21 mouse cellular contexts compared by ENCODE assay signal in genomic region chrX:12096783-12097526, GRCm38 (mm10).
DNase-seq lines count a peak whose midpoint lies in the region; ATAC-seq and TF ChIP-seq lines count a peak whose summit lies in the region.
"Had no signal": no experiment of that assay in that cellular context is flagged by ENCODE, and none has a peak within 500 bp of the region (broad histone marks: within the 10 kb centered on the region; RNA-seq: fewer than 3 reads in every experiment).

No protein-coding gene starts in this region.

- H3K9me3 ChIP-seq in heart, embryonic 12.5 days (replicated peaks) = no peaks in the 10 kb centered on the region
- no peaks in the 10 kb centered on the region for H3K9me3 ChIP-seq in intestine, embryonic 15.5 days
- no peaks in the 10 kb centered on the region for H3K9me3 ChIP-seq in intestine, postnatal 0 days (ENCODE audit: control insufficient read depth)
- H3K9me3 ChIP-seq: embryonic facial prominence, embryonic 12.5 days; forebrain, embryonic 15.5 days; G1E; hindbrain, embryonic 12.5 days had no signal

- 57% methylated on average over 12 of the region's 12 CpGs for WGBS in heart, embryonic 12.5 days
- 64% methylated on average over 12 of the region's 12 CpGs for WGBS in heart, adult 2 months
- WGBS in intestine, embryonic 15.5 days = 56% methylated on average over 12 of the region's 12 CpGs
- 47% methylated on average over 12 of the region's 12 CpGs for WGBS in intestine, postnatal 0 days

- H3K9ac ChIP-seq in heart, embryonic 12.5 days = no peak overlapping the region
- H3K9ac ChIP-seq in heart, adult 2 months (ENCODE audit: low read depth, low read length) = no peak overlapping the region
- H3K9ac ChIP-seq in intestine, embryonic 15.5 days = no peak overlapping the region
- H3K9ac ChIP-seq in intestine, postnatal 0 days (ENCODE audit: low read depth, low read length) = no peak overlapping the region
- H3K9ac ChIP-seq: embryonic facial prominence, embryonic 12.5 days; forebrain, embryonic 15.5 days; hindbrain, embryonic 12.5 days had no signal

- H3K36me3 ChIP-seq in heart, embryonic 12.5 days = no peaks in the 10 kb centered on the region
- no peaks in the 10 kb centered on the region for H3K36me3 ChIP-seq in heart, adult 2 months (ENCODE audit: control insufficient read depth, insufficient read depth, low read length)
- no peaks in the 10 kb centered on the region for H3K36me3 ChIP-seq in intestine, embryonic 15.5 days
- H3K36me3 ChIP-seq in intestine, postnatal 0 days (ENCODE audit: control insufficient read depth, insufficient read depth) = no peaks in the 10 kb centered on the region
- H3K36me3 ChIP-seq: embryonic facial prominence, embryonic 12.5 days; forebrain, embryonic 15.5 days; G1E; hindbrain, embryonic 12.5 days had no signal

- peaks cover 32% of the 10 kb centered on the region for H3K4me1 ChIP-seq in heart, embryonic 12.5 days (replicated peaks)
- peaks cover 3% of the 10 kb centered on the region; the same call in 1 of the 2 replicates for H3K4me1 ChIP-seq in heart, adult 2 months (ENCODE audit: control insufficient read depth, insufficient read depth, low read length)
- H3K4me1 ChIP-seq in intestine, embryonic 15.5 days (replicated peaks) = no peaks in the 10 kb centered on the region
- no peaks in the 10 kb centered on the region for H3K4me1 ChIP-seq in intestine, postnatal 0 days (replicated peaks; ENCODE audit: control insufficient read depth, insufficient read depth, low read length)
- H3K4me1 ChIP-seq: embryonic facial prominence, embryonic 12.5 days; forebrain, embryonic 15.5 days had no signal

- H3K79me2 ChIP-seq in heart, adult 2 months (replicated peaks; ENCODE audit: control insufficient read depth, insufficient read depth, low read length) = no peaks in the 10 kb centered on the region

- peak overlapping the region; percentile 23; the same call in 1 of the 2 replicates for H3K27ac ChIP-seq in heart, embryonic 12.5 days (ENCODE audit: poor library complexity, severe bottlenecking)
- H3K27ac ChIP-seq in heart, adult 2 months = no peak overlapping the region
- H3K27ac ChIP-seq in intestine, embryonic 15.5 days = no peak overlapping the region
- H3K27ac ChIP-seq in intestine, postnatal 0 days (ENCODE audit: low read depth, low read length) = no peak overlapping the region
- H3K27ac ChIP-seq: embryonic facial prominence, embryonic 12.5 days; forebrain, embryonic 15.5 days; hindbrain, embryonic 12.5 days; hindbrain, postnatal 0 days; kidney, postnatal 0 days had no signal

- TF ChIP-seq POLR2A in heart, adult 2 months (IDR thresholded peaks at IDR 0.05; ENCODE audit: insufficient read depth, low read depth, low read length) = no peak

- H3K4me2 ChIP-seq in heart, embryonic 12.5 days = no peak overlapping the region
- H3K4me2 ChIP-seq in intestine, embryonic 15.5 days (replicated peaks) = no peak overlapping the region
- H3K4me2 ChIP-seq in intestine, postnatal 0 days (replicated peaks; ENCODE audit: low read depth) = no peak overlapping the region; the same call in 1 of the 2 replicates
- H3K4me2 ChIP-seq: embryonic facial prominence, embryonic 12.5 days; forebrain, embryonic 15.5 days; hindbrain, embryonic 12.5 days had no signal

- peaks cover 23% of the 10 kb centered on the region for H3K27me3 ChIP-seq in heart, embryonic 12.5 days (replicated peaks)
- H3K27me3 ChIP-seq in heart, adult 2 months (ENCODE audit: control insufficient read depth, insufficient read depth, low read length) = no peaks in the 10 kb centered on the region
- H3K27me3 ChIP-seq in intestine, embryonic 15.5 days (replicated peaks) = 0 out of 2 replicates have a peak, but pooled peaks cover 4% of the 10 kb centered on the region
- no peaks in the 10 kb centered on the region for H3K27me3 ChIP-seq in intestine, postnatal 0 days (replicated peaks; ENCODE audit: control insufficient read depth, insufficient read depth, low read length)

- DNase-seq in heart, adult 8-10 months (ENCODE audit: low spot score) = no peak
- DNase-seq in heart, postnatal 4 days = peak; percentile 21
- DNase-seq in heart, adult 2 months = no peak
- DNase-seq: adrenal gland, adult 8-10 months; adrenal gland, postnatal 36 days; cerebellum, adult 11 months; cerebellum, adult 8-10 months; cerebellum, postnatal 14 days; gastrocnemius, postnatal 10 days; kidney, adult 11 months; kidney, adult 9 months had no signal

- TF ChIP-seq CTCF in heart, adult 2 months (IDR thresholded peaks at IDR 0.05) = no peak
- no peak for TF ChIP-seq CTCF in intestine, postnatal 0 days (IDR thresholded peaks at IDR 0.05; ENCODE audit: low read depth)

- H3K4me3 ChIP-seq in heart, embryonic 12.5 days = no peak overlapping the region
- H3K4me3 ChIP-seq in heart, adult 2 months = no peak overlapping the region
- no peak overlapping the region for H3K4me3 ChIP-seq in intestine, embryonic 15.5 days (replicated peaks)
- H3K4me3 ChIP-seq in intestine, postnatal 0 days (ENCODE audit: low read depth, low read length) = no peak overlapping the region
- H3K4me3 ChIP-seq: embryonic facial prominence, embryonic 12.5 days; forebrain, embryonic 15.5 days; hindbrain, embryonic 12.5 days had no signal

- no peak for ATAC-seq in heart, embryonic 12.5 days (ENCODE audit: insufficient number of reproducible peaks, low FRiP score)
- peak; percentile 76 for ATAC-seq in intestine, embryonic 15.5 days
- peak; percentile 84 for ATAC-seq in intestine, postnatal 0 days
- ATAC-seq in cerebellum, adult (ENCODE audit: insufficient number of reproducible peaks, low FRiP score, low TSS enrichment) = no peak
- ATAC-seq: forebrain, embryonic 15.5 days; hindbrain, postnatal 0 days had no signal

- no peak for TF ChIP-seq EP300 in heart, adult 2 months (IDR thresholded peaks at IDR 0.05; ENCODE audit: insufficient read depth, low read depth, low read length)

- intact Hi-C loops in heart, adult 2 months (cut with DNase I) = loop anchor here (10.0 kb wide), 1 partner anchor 998 kb away; no protein-coding TSS in a partner anchor

Comparison
In these comparisons a context has a peak if more than half of its experiments do, and no peak if none do; other contexts are left out.
1. ATAC-seq: peak in intestine, embryonic 15.5 days (single experiment) and intestine, postnatal 0 days (single experiment); none in heart, embryonic 12.5 days (single experiment) and cerebellum, adult (single experiment).